Mouse (Mus musculus): ENCODE measurements around the gene Ipo4.

- TF ChIP-seq CTCF (IDR thresholded peaks at IDR 0.05; ENCODE audit: low read depth, low read length) (no peak), POLR2A (IDR thresholded peaks at IDR 0.05; ENCODE audit: extremely low read depth, insufficient read depth, low read length) (no peak)
These were observed 49.6 kb downstream of the Ipo4 start for GRCm38 (mm10) chr14:55586149-55586548.

Data from liver, adult 2 months (tissue).